ENCODE assay signal across 9 mouse cellular contexts in genomic region chr11:103749306-103750089, GRCm38 (mm10). TPM values are rescaled to one million over a fixed set of nuclear protein-coding genes. Genes with fewer than 3 reads are reported as not detected.
DNase-seq lines count a peak whose midpoint lies in the region; ATAC-seq and TF ChIP-seq lines count a peak whose summit lies in the region.
"Had no signal": no experiment of that assay in that cellular context is flagged by ENCODE, and none has a peak within 500 bp of the region (broad histone marks: within the 10 kb centered on the region; RNA-seq: fewer than 3 reads in every experiment).

Wnt9b (minus strand) TSS chr11:103749821.

- TF ChIP-seq POLR2A in liver, adult 2 months (IDR thresholded peaks at IDR 0.05; ENCODE audit: extremely low read depth, insufficient read depth, low read length): no peak

- peaks cover 15% of the 10 kb centered on the region for H3K4me1 ChIP-seq in hindbrain, embryonic 14.5 days (replicated peaks; ENCODE audit: control insufficient read depth, insufficient read depth, low read length)
- H3K4me1 ChIP-seq in liver, adult 2 months (ENCODE audit: control insufficient read depth, insufficient read depth, low read length): peaks cover 7% of the 10 kb centered on the region
- peaks cover 15% of the 10 kb centered on the region for H3K4me1 ChIP-seq in neural tube, embryonic 13.5 days (replicated peaks)

- H3K4me3 ChIP-seq in hindbrain, embryonic 14.5 days (replicated peaks; ENCODE audit: low read length): peak within 1 kb of the TSS; percentile 44
- peak within 1 kb of the TSS; percentile 52 for H3K4me3 ChIP-seq in liver, adult 2 months (ENCODE audit: insufficient read depth, low read depth, low read length)
- peak within 1 kb of the TSS; percentile 43 for H3K4me3 ChIP-seq in neural tube, embryonic 13.5 days

- H3K27ac ChIP-seq in hindbrain, embryonic 14.5 days: no peak within 1 kb of the TSS
- H3K27ac ChIP-seq in liver, adult 2 months (replicated peaks; ENCODE audit: insufficient read depth, low read depth, low read length): no peak within 1 kb of the TSS
- no peak within 1 kb of the TSS for H3K27ac ChIP-seq in neural tube, embryonic 13.5 days (replicated peaks)

- peak within 1 kb of the TSS; percentile 53 for H3K9ac ChIP-seq in hindbrain, embryonic 14.5 days
- H3K9ac ChIP-seq in liver, adult 2 months (ENCODE audit: low read depth, low read length): peak within 1 kb of the TSS; percentile 52
- peak within 1 kb of the TSS; percentile 65 for H3K9ac ChIP-seq in neural tube, embryonic 13.5 days

- ATAC-seq in hindbrain, embryonic 14.5 days (ENCODE audit: low FRiP score): peak; percentile 46; the same call in 1 of the 2 replicates
- ATAC-seq in neural tube, embryonic 13.5 days (ENCODE audit: low read depth): peak; percentile 47

- intact Hi-C loops in gastrocnemius, postnatal 14 days (cut with DNase I; ENCODE audit: low total_unique reads): no loop called here

- peak; percentile 7 to 22 for DNase-seq in lung, adult 18-20 months
- no peak for DNase-seq in lung, postnatal 25 days (ENCODE audit: low spot score)
- peak; percentile 70 for DNase-seq in embryo, embryonic 10 days (ENCODE audit: low spot score)
- DNase-seq in hindbrain, embryonic 14.5 days (ENCODE audit: low spot score): no peak
- no peak for DNase-seq in liver, adult 2 months (ENCODE audit: extremely low read depth, low read depth, low spot score)
- DNase-seq in gastrocnemius, postnatal 14 days: no peak
- DNase-seq in thymus, postnatal 14 days: no peak

- TF ChIP-seq CTCF in liver, adult 2 months (IDR thresholded peaks at IDR 0.05; ENCODE audit: low read depth, low read length): no peak

- no peaks in the 10 kb centered on the region for H3K36me3 ChIP-seq in hindbrain, embryonic 14.5 days (replicated peaks; ENCODE audit: control insufficient read depth, insufficient read depth)
- H3K36me3 ChIP-seq in liver, adult 2 months (ENCODE audit: control insufficient read depth, insufficient read depth, low read length): no peaks in the 10 kb centered on the region
- no peaks in the 10 kb centered on the region for H3K36me3 ChIP-seq in neural tube, embryonic 13.5 days

- H3K9me3 ChIP-seq in hindbrain, embryonic 14.5 days (ENCODE audit: control insufficient read depth, low read length): no peaks in the 10 kb centered on the region
- H3K9me3 ChIP-seq in neural tube, embryonic 13.5 days: no peaks in the 10 kb centered on the region

- WGBS in hindbrain, embryonic 14.5 days: under 1% methylated on average over 65 of the region's 68 CpGs
- WGBS in liver, adult 2 months: 2% methylated on average over 67 of the region's 68 CpGs
- under 1% methylated on average over 50 of the region's 68 CpGs for WGBS in neural tube, embryonic 13.5 days

- no peaks in the 10 kb centered on the region for H3K79me2 ChIP-seq in liver, adult 2 months (ENCODE audit: control insufficient read depth, insufficient read depth, low read length)

- H3K4me2 ChIP-seq in hindbrain, embryonic 14.5 days (replicated peaks): peak within 1 kb of the TSS; percentile 89
- H3K4me2 ChIP-seq in neural tube, embryonic 13.5 days: peak within 1 kb of the TSS; percentile 77

- H3K27me3 ChIP-seq in hindbrain, embryonic 14.5 days (ENCODE audit: control insufficient read depth, insufficient read depth, low read length): peaks cover 66% of the 10 kb centered on the region
- peaks cover 8% of the 10 kb centered on the region for H3K27me3 ChIP-seq in liver, adult 2 months (ENCODE audit: control insufficient read depth, insufficient read depth, low read length)
- peaks cover 86% of the 10 kb centered on the region for H3K27me3 ChIP-seq in neural tube, embryonic 13.5 days

RNA-seq across cellular contexts. Expression of gene Wnt9b, which starts in this region (rescaled TPM):
- 0.16 and 0.19 TPM in 2 replicates for polyA plus RNA-seq in hindbrain, embryonic 14.5 days (2014; fragmentation: Nextera tagmentation; extraction: Ambion mirVana)
- 0.34 and 0.65 TPM in 2 replicates for total RNA-seq in liver, adult 2 months (2014; rRNA removed)
- polyA plus RNA-seq in liver, adult 2 months (2012; rRNA removed): 0.44 and 0.91 TPM in 2 replicates
- polyA plus RNA-seq in neural tube, embryonic 13.5 days (2015; fragmentation: Nextera tagmentation; extraction: Ambion mirVana): not detected in 2 replicates
- under 1 TPM in 1 of 2 experiments, not detected in 1; 0.09 TPM for total RNA-seq in gastrocnemius, postnatal 14 days (2021)
- total RNA-seq: neutrophil, adult 5-6 weeks had no signal

Comparison
In these comparisons a context has a peak if more than half of its experiments do, and no peak if none do; other contexts are left out.
1. DNase-seq: peak in lung, adult 18-20 months (2 of 2) and embryo, embryonic 10 days (single experiment); none in lung, postnatal 25 days (single experiment), hindbrain, embryonic 14.5 days (single experiment), liver, adult 2 months (single experiment), gastrocnemius, postnatal 14 days (single experiment) and thymus, postnatal 14 days (single experiment).
2. Peak in ATAC-seq, H3K4me3 ChIP-seq, H3K9ac ChIP-seq and H3K4me2 ChIP-seq in hindbrain, embryonic 14.5 days; RNA of the gene not detected or under 1 TPM.
3. Peak in ATAC-seq, H3K4me3 ChIP-seq, H3K9ac ChIP-seq and H3K4me2 ChIP-seq in neural tube, embryonic 13.5 days; RNA of the gene not detected or under 1 TPM.
4. Peak in every context shown above with its lines, with median percentiles within 50 percentile points of each other: H3K4me3 ChIP-seq and H3K9ac ChIP-seq.